Mouse (Mus musculus): ENCODE data around the gene Lyplal1.

GRCm38 (mm10) chr1:186102313-186102712 lies 14.8 kb downstream of the Lyplal1 start:
- TF ChIP-seq CTCF (IDR thresholded peaks at IDR 0.05; ENCODE audit: insufficient read depth, low read depth, low read length), result no peak
- TF ChIP-seq POLR2A (IDR thresholded peaks at IDR 0.05; ENCODE audit: insufficient read depth, low read depth, low read length), result no peak
